Mouse (Mus musculus) adrenal gland, adult 18-20 months (tissue): ENCODE data around the gene Rnf223. TPM values are rescaled to one million over a fixed set of nuclear protein-coding genes. Genes with fewer than 3 reads are reported as not detected.

Experiments
- DNase-seq, 2 experiments: peaks; one replicate each; pipeline ENCODE4 v3.0.0; 2021 to 2022; ENCODE audit warnings: low spot score in 2 of 2
- long read RNA-seq, 2 experiments: library from polyadenylated mRNA; stranded (forward); transcript quantifications; one replicate each; pipeline ENCODE4 v2.0.0; 2021
- total RNA-seq, 2 experiments: library from RNA; stranded (reverse); gene quantifications; 1 replicate in 1 of 2; 2 replicates in 1 of 2; pipeline ENCODE4 v1.2.3; 2021

The Rnf223 gene
- under 1 TPM in 1 of 2 experiments, not detected in 1; 0.10 TPM for total RNA-seq
- long read RNA-seq, experiment 1 = 0 reads
- long read RNA-seq, experiment 2 = 0 reads

DNA sequence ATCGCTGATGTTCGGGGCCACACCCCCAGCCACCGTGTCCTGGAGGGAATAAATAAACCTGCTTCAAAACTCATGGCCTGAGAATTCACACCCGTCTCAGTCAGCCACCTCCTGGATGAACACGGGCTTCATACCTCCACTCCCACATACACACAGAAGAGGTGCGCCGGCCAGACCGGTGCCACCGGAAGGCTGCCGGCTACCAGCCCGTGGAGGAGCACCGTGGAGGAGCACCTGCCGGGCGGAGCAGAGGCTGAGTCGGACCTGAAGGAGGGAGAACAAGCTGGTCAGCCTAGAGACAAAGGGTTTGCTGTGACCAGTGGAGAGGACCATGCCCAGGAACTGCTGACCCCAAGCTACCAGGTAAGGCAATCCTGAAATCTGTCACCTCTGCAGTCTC lies at the start of gene Rnf223:
Rnf223 (plus strand) TSS at position 78 of the 400 bp plus-strand sequence.
- no peak for DNase-seq

DNA sequence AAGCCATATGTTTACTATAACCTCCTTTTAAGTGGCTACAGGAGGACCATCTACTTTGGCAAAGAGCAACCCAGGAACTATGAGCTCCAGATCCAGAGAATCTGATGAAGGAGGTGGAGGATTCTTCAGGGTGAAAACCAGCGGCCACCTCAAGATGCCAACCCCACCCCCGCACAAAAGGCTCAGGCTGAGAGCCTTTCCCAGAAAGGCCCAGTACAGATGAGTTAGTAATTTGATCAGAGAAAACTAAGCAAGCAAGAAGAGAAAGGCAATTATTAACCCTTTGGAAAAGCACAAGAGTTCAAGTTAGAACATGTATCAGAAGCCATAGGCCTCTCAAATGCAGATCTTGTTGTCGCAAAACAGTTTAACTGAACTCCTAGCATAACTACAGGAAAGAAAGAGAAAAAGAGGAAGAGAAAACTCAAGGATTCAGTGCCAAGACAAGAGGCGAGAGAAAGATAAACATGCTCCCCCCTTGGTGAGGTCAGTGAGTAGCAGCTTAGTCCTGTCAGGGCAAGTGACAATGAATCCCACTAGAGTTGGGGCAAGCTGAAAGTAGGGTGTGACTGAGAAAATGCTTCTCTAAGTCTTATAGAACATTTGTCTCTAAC lies 47.6 kb upstream of the Rnf223 start:
- no peak for DNase-seq

DNA sequence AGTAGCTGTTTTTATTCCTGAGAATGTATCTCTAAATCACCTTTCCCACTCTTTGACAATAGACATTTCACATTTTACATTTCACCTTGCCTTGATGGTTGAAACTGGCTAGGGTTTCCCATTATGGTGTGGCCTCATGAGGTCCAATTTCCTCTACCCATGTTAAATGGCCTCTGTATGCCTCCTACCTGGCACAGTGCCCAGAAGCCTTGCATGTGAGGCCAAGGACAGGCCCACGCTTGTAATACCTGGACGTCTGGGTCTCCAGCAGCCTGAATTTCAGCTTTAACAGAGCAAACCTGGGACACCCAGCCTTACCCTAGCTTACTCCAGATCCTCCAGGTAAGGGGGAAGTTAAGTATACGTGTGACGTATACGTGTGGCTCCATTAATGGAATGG lies 47.0 kb upstream of the Rnf223 start:
- DNase-seq = no peak

DNA sequence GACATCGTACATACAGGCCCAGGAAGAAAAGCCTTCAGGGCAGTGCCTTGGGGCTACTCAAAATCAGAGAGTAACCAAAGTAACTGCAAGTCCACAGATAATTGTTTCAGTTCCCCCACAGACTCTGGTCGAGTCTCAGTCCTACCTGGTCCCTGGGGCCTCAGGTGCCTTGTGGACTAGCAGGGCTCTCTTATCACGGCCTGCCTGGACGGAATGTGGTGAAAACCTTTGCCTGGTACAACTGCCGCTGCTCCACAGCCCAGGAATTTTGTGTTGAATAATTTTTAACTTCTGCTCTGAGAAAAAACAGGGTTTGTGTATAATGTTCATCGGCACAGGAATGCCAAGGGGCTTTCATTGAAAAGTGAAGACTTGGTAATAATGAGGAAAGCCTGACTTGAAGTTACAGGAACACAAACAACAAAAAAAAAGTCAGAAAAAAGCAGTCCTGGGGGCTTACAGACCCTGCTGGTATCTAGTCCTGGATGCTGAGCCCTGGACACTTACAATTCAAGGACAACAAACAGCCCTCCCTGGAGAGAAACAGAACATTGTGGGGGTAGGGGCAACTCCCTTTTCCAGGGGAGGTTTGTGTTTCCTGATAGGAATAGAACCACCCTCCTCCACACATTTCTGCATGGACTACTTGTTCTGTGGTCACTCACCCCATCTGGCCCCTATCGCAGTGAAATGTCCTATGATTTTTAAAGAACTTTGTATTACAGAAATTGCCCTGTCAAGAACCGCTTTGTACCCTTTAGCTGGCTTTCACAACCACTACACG lies 46.0 kb upstream of the Rnf223 start:
- DNase-seq = no peak

DNA sequence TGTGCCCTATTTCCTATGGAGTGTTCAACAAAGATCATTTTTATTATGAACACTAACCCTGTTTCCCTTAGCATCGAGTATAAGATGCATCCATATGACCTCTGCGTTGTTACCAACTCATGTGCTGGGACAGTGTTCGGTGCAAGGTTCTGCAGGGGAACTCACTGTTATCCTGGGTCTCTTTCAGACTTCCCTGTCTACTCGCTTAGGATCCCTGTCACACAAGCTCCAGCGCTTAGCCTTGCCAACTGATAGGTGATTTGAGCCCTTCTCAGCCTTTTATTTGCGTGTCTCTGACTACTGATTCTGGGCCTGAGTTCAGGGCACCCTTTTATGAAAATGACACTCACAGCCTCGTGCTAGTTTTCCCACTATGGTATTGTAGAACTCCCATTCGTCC lies 45.1 kb upstream of the Rnf223 start:
- no peak for DNase-seq

DNA sequence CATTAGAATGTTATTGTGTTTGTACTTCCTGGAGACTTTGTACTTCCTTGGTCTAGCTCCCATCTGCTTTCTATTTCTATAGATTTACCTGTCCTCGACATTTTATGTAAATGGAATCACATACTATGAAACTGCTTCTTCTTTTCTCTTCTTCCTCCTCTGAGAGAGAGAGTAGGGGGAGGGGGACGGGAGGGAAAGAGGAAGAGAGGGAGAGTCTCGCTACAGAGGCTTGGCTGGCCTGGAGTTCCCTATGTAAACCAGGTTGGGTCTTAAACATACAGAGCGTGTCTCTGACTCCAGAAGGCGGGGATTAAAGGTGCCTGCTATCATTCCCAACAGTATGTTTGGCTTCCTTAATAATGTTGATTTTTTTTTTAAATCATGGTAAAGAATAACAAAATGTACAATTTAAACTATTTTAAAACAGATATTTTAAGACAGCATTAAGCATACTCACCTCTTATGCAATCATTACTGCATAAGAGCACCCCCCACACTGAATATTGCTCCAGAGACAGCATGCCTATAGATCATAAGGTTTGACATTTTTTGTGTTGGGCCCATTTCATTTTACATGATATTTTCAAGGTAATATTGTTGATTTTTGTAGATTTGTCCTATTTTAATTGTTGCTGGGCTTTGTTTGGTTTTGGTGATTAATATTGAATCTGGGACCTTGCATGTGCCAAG lies 42.8 kb upstream of the Rnf223 start:
- DNase-seq = no peak

DNA sequence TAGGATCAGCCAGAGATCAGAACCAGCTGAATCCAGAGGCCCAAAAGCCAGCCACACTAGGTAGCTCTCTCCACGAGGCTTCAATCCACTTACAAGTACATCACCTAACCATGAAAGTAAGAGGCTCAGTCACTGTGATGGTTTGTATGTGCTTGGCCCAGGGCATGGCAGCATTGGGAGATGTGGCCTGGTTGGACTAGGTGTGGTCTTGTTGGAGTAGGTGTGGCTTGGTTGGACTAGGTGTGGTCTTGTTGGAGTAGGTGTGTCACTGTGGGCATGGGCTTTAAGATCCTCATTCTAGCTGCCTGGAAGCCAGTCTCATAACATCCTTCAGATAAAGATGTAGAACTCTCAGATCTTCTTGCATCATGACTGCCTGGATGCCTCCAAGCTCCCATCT lies 39.1 kb upstream of the Rnf223 start:
- no peak for DNase-seq

DNA sequence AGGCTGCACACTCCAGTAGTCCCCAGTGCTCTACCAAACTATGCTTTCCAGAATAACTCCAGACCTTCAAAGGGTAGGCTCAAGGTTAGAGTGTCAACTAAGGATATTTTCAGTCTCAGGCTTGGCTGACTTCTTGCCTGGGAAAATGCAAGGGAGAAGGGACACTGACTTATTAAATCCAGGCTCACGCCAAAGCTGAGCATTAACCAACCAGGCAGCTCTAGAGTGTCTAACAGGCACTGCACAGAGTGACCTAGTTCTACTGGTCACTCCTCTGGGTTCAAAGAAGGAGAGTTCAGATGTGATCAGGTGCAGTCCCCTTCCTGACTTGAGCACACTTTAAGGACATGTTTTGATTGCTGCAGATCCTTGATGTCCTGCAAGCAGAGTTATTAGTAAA lies 37.5 kb upstream of the Rnf223 start:
- DNase-seq = no peak

DNA sequence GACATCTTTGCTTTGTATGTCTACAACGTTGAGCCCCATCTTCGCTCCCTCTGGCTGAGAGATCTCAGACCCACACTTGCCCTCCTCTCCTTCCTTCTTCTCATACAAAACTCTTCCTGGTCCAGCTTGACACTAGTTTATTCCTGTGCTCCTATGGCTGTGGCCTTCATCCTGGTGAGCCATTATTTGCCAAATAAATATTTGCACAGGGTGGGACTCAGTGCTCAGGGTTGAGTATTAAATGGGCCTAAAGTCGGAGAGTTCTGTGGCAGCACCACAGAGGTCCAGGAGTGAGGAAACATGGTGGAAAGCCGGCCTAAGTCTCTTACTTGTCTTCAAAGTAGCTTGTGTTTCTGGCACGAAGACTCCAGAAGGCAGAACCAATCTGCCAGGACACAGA lies 36.6 kb upstream of the Rnf223 start:
- DNase-seq = no peak

DNA sequence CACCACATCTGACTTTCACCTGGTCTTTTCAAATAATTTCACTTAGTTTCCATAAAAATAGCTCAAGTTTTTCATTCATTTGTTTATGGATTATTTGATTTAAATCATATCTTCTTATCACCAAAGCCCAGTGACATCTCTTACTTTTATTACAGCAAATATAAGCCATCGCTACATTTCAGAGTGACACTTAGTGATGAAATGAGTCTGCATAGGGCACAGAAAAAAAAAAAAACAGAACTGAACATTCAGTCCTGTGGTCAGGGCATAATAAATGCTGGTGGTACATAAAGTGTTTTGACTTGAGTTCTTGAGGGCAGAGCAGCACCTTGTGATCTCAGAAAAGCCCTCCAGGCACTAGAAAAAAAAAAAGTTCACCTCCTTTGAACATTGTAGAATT lies 34.1 kb upstream of the Rnf223 start:
- no peak for DNase-seq

DNA sequence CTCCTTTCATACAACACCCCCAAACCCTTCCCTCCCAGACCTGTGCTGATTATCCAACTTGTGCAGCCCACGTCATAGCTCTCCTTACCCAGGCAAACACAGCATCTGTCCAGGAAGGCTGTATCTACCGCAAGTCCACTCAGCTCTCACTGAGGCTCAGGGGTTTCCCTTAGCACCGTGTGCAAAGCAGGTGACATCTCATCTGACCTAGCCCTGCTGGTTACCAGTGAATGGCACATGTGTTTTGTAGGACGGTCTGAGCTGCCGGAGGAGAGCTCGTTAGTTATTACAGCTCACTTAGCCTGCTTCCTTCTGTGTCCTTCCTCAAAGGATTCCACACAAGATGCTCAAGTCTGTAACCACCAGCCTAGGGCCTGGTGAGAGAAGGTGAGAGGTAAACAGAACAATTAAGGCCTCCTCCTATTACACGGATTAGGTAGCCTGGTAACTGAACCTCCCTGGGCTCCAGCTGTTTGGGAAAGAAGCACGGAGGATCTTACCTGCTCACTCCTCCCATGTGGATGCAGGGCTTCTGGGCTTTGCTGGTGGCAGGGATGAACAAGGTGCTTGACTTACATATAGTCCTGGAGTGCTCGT lies 32.4 kb upstream of the Rnf223 start:
- DNase-seq = no peak

DNA sequence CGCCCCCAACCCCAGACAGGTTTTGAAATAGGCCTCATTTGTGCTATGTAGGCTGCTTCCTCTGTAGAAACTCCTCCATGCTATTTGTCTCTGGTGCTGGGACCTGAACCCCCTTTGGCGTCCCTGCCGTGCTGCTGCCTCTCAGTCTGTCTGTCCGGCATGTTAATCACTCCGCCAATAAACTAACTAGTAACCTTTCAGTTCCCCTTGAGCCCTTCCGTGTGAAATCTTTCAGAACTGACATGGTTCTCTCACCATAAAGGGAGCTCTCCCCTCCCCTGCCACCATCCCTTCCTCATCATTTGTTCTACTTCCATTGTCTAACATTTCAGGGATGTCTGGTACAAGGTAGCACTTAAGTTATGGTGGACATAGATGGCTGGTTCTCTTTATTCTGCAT lies 30.9 kb upstream of the Rnf223 start:
- no peak for DNase-seq

DNA sequence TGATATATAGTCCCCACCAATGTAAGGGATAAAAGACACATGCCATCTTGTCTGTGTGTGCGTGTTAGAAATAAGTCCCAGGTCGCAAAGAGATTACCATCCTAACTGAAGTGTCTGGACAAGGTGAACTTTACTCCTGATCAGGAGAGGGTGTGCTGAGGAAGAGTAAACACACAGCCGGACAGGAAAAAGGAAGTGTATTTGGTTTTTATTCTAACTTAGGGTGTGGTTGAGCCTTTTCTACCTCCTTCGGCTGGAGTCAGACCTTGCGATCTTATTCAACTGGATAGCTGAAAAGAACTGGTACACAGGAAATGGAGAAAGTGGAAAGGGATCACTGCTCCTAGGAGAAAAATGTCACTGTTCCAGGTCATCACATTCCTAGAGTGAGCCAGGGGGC lies 29.8 kb upstream of the Rnf223 start:
- no peak for DNase-seq

DNA sequence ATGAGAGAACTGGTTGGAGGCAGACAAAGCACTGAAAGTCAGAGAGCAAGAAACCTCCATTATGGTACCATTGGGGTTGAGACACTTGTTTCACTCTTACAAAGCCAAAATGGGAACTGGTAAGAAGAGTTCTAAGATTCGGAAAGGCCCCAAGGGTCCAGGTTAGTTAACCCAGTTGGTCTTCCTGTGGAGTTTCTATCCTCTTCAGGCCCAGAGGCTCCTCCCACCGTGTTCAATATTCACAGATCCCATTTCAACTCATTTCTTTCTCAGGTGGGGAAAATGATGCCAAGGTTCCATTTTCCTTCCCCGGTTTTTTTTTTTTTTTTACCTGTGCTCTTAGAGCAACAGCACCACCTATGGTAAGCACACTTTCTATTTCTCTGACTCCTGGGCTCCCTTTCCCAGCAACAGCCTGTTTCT lies 28.8 kb upstream of the Rnf223 start:
- DNase-seq = no peak

DNA sequence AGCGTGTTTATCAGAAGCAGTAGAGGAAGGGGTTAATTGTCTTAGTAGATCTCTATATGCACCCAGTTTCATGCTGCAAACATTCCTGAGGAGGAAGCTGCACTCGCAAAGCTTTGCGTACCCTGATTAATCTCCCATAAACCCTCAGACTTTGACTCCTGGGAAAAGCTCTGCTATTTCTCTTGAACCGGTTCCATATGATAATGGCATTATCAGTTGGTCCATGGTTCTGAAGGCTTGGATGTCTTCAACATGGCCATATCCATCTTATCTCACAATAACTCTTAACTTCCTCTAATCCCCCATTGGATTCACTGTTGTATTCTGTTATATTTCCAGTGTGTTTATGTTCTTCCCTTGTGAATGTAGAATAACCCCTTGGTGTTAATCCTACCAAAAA lies 27.0 kb upstream of the Rnf223 start:
- no peak for DNase-seq

DNA sequence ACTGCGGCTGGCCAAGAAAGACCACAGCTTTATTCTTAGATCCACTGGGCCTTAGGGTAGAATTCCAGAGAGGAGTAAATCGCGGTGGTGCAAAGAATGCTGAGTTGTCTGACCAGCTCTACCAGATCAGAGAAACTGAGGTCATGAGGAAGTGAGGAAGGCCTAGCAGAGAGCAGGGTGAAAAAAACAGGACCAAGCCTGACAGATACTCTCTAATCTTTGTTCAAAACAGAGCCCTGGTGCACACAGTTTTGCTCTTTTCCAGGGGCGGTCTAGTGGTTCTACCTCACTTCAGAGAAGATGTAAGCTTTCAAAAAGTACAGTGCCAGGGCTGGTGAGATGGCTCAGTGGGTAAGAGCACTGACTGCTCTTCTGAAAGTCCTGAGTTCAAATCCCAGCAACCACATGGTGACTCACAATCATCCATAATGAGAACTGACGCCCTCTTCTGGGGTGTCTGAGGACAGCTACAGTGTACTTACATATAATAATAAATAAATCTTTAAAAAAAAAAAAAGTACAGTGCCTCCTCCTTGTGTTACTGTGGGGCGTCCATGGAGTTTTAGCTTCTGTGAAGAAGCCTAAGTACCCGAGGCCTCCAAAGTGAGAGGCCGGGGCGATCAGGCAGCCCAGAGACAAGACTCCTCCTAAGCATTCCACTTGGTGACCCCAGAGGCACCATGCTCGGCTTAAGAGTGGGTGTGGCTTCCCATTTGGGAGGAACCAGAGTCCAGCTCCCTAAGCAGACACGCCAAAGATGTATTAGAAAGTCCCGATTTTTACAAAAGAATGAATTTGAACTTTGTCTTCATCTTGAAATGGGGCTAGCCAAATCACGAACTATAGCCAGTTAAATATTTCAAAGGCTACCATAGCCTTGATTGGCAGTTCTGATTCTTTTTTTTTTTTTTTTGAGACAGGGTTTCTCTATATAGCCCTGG lies 21.4 kb upstream of the Rnf223 start:
- DNase-seq = peak; percentile 26 to 37

DNA sequence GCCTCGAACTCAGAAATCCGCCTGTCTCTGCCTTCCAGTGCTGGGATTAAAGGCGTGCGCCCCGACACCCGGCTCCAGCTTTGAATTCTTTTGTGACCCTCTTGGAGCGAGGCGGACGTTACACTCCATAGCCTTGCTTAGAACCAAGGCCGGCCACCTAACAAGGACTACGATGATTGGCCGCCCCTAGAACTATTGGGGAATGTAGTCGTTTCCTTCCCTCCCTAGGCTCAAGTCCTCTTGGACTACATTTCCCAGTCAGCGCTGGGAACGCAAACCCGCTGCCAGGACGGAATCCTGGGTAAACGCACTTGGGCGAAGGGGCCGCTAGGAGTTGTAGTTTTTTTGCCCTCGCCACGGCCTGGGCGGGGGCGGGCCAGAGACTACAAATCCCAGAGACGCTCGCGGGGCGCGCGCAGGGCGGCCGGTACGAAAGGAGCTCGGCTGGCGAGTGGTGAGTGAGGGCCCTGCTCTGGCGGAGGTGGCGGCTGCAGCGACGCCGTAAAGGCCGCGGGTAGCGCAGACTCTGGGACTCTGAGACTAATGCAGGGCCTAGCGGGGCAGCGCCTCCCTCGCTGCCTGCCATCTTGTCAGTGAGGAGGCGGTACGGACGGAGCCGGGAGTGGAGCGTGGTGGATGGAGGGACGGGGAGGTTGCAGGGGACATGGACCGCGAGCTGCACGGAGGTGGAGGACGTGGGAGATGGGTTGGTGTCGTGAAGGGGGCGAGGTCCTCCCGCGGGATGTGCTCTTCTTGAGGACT lies 20.6 kb upstream of the Rnf223 start, which contains the start of gene 9430015G10Rik:
9430015G10Rik (plus strand) TSS at position 413 of the 762 bp plus-strand sequence.
- peak; percentile 93 for DNase-seq

DNA sequence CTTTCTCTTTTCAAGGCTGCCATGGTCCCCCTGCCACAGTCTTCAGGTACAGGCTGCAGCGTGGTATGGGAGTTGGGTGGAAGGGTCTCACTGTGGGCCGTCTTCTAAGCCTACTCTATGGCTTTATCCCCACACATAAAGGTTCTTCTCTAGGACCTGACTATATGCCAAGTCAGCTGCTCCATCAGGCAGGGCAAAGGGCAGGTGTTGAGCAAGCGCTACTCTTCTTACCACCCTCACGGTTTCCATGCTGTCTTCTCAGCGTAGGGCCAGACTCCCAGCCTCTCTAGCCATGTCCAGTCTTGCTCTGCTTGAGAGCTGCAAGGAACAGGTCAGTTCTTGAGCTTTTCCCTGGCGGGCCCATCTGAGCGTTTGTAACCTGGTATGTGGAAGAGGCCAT lies 6.2 kb upstream of the Rnf223 start:
- DNase-seq = no peak

DNA sequence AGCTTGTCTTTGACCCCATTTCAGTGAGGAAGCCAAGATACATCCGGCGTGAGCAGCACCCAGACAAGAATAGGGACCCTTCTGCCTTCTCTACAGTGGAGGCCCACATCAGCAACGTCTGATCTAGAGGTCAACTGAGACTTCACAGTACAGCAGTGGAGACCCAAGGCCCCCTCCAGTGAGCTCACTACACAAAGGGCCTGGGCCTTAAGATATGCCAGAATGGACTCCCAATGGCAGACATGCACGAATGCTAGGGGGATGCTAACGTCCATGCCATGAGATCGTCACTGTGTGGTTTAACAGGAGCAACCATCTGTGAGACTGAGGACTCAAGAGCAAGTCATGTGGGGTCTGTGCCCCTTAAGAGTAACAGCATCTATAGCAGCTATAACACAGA lies 4.9 kb upstream of the Rnf223 start:
- DNase-seq = no peak

DNA sequence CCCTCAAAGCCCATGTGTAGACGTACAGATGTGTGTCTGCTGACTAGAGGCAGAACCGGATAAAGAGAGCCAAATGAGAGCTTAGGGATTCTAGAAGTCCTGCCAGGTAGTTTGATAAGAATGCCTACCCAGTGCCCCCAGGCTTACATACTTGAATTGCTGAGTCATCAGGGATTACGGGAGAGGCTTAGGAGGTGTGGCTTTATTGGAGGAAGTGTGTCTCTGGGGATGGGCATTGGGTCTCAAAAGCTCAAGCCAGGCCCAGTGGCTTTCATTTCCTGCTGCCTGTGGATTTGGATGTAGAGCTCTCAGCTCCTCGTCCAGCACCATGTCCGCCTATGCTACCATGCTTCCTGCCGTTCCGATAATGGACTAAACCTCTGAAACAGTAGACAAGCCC lies 3.5 kb upstream of the Rnf223 start:
- DNase-seq = no peak
